In genomic region chr2:76418142-76418518, GRCm38 (mm10) we compare ENCODE assay signal across 31 mouse cellular contexts. TPM values are rescaled to one million over a fixed set of nuclear protein-coding genes. Genes with fewer than 3 reads are reported as not detected.
DNase-seq lines count a peak whose midpoint lies in the region; ATAC-seq and TF ChIP-seq lines count a peak whose summit lies in the region.
"Had no signal": no experiment of that assay in that cellular context is flagged by ENCODE, and none has a peak within 500 bp of the region (broad histone marks: within the 10 kb centered on the region; RNA-seq: fewer than 3 reads in every experiment).

No protein-coding gene starts in this region.

- no peak overlapping the region for H3K9ac ChIP-seq in intestine, embryonic 15.5 days
- no peak overlapping the region for H3K9ac ChIP-seq in intestine, postnatal 0 days (ENCODE audit: low read depth, low read length)
- H3K9ac ChIP-seq: embryonic facial prominence, embryonic 13.5 days; embryonic facial prominence, embryonic 15.5 days; forebrain, embryonic 12.5 days had no signal

- no peak overlapping the region for H3K4me2 ChIP-seq in intestine, embryonic 15.5 days (replicated peaks)
- H3K4me2 ChIP-seq in intestine, postnatal 0 days (replicated peaks; ENCODE audit: low read depth) = no peak overlapping the region
- H3K4me2 ChIP-seq: embryonic facial prominence, embryonic 13.5 days; embryonic facial prominence, embryonic 15.5 days; forebrain, embryonic 12.5 days had no signal

- 78% methylated on average over 3 of the region's 3 CpGs for WGBS in intestine, embryonic 15.5 days
- 48% methylated on average over 3 of the region's 3 CpGs for WGBS in intestine, postnatal 0 days
- WGBS in cerebellum, adult 2 months = 90% methylated on average over 3 of the region's 3 CpGs

- H3K36me3 ChIP-seq in intestine, embryonic 15.5 days = no peaks in the 10 kb centered on the region
- H3K36me3 ChIP-seq in intestine, postnatal 0 days (ENCODE audit: control insufficient read depth, insufficient read depth) = no peaks in the 10 kb centered on the region
- H3K36me3 ChIP-seq: embryonic facial prominence, embryonic 13.5 days; embryonic facial prominence, embryonic 15.5 days; forebrain, embryonic 10.5 days; forebrain, embryonic 12.5 days; G1E had no signal

- no peak overlapping the region for H3K4me3 ChIP-seq in intestine, embryonic 15.5 days (replicated peaks)
- no peak overlapping the region for H3K4me3 ChIP-seq in intestine, postnatal 0 days (ENCODE audit: low read depth, low read length)
- no peak overlapping the region for H3K4me3 ChIP-seq in cerebellum, adult 2 months (replicated peaks; ENCODE audit: insufficient read depth, low read depth, low read length)
- H3K4me3 ChIP-seq: embryonic facial prominence, embryonic 13.5 days; embryonic facial prominence, embryonic 15.5 days; erythroblast, embryonic 14.5 days; forebrain, embryonic 10.5 days; forebrain, embryonic 12.5 days had no signal

- no peak overlapping the region for H3K27ac ChIP-seq in intestine, embryonic 15.5 days
- peak overlapping the region; percentile 68 for H3K27ac ChIP-seq in intestine, postnatal 0 days (ENCODE audit: low read depth, low read length)
- no peak overlapping the region for H3K27ac ChIP-seq in cerebellum, adult 2 months (ENCODE audit: insufficient read depth, low read length)
- H3K27ac ChIP-seq: embryonic facial prominence, embryonic 13.5 days; embryonic facial prominence, embryonic 15.5 days; forebrain, embryonic 10.5 days; forebrain, embryonic 12.5 days had no signal

- TF ChIP-seq CTCF in intestine, postnatal 0 days (IDR thresholded peaks at IDR 0.05; ENCODE audit: low read depth) = no peak
- no peak for TF ChIP-seq CTCF in cerebellum, adult 2 months (IDR thresholded peaks at IDR 0.05; ENCODE audit: borderline replicate concordance, insufficient read depth, low read depth, low read length)

- no peaks in the 10 kb centered on the region for H3K9me3 ChIP-seq in intestine, embryonic 15.5 days
- no peaks in the 10 kb centered on the region for H3K9me3 ChIP-seq in intestine, postnatal 0 days (ENCODE audit: control insufficient read depth)
- H3K9me3 ChIP-seq: embryonic facial prominence, embryonic 13.5 days; embryonic facial prominence, embryonic 15.5 days; forebrain, embryonic 10.5 days; forebrain, embryonic 12.5 days; G1E had no signal

- peak; percentile 67 for ATAC-seq in intestine, embryonic 15.5 days
- ATAC-seq in intestine, postnatal 0 days = peak; percentile 61
- ATAC-seq: activated CD4-positive, CD25-positive, alpha-beta regulatory T cell, adult 4 months; CD4-positive, CD25-positive, alpha-beta regulatory T cell, adult 4 months; forebrain, embryonic 14.5 days; forebrain, embryonic 16.5 days; Patski had no signal

- H3K4me1 ChIP-seq in intestine, embryonic 15.5 days (replicated peaks) = no peaks in the 10 kb centered on the region
- H3K4me1 ChIP-seq in intestine, postnatal 0 days (replicated peaks; ENCODE audit: control insufficient read depth, insufficient read depth, low read length) = 0 out of 2 replicates have a peak, but pooled peaks cover 4% of the 10 kb centered on the region
- no peaks in the 10 kb centered on the region; the same call in 1 of the 2 replicates for H3K4me1 ChIP-seq in cerebellum, adult 2 months (ENCODE audit: control insufficient read depth, insufficient read depth, low read length)
- H3K4me1 ChIP-seq: embryonic facial prominence, embryonic 13.5 days; forebrain, embryonic 12.5 days had no signal

- DNase-seq in heart, adult 11 months = peak; percentile 34
- no peak for DNase-seq in heart, adult 18-20 months
- no peak for DNase-seq in cerebellum, adult 2 months
- no peak for DNase-seq in left cerebral cortex, adult 18-20 months (ENCODE audit: low spot score in 2 of 2)
- DNase-seq: adrenal gland, adult 8-10 months; adrenal gland, postnatal 14 days; adrenal gland, postnatal 36 days; B cell, adult 2 months; cerebellum, adult 11-12 months; cerebellum, adult 8-10 months; cerebellum, adult 9-11 months; cerebellum, postnatal 14 days; cerebellum, postnatal 36 days; embryo, embryonic 11 days had no signal

- TF ChIP-seq POLR2A in cerebellum, adult 2 months (IDR thresholded peaks at IDR 0.05; ENCODE audit: borderline replicate concordance, insufficient read depth, low read length) = no peak

- no peaks in the 10 kb centered on the region for H3K27me3 ChIP-seq in intestine, embryonic 15.5 days (replicated peaks)
- H3K27me3 ChIP-seq in intestine, postnatal 0 days (replicated peaks; ENCODE audit: control insufficient read depth, insufficient read depth, low read length) = no peaks in the 10 kb centered on the region
- no peaks in the 10 kb centered on the region for H3K27me3 ChIP-seq in cerebellum, adult 2 months (ENCODE audit: control insufficient read depth, insufficient read depth, low read length)
- H3K27me3 ChIP-seq: CH12.LX; embryonic facial prominence, embryonic 13.5 days; embryonic facial prominence, embryonic 15.5 days; Patski had no signal

RNA-seq across cellular contexts. Expression of gene Osbpl6, which starts 11.8 kb away (rescaled TPM):
- 10 to 100 TPM; 15.5 to 16.8 TPM for total RNA-seq in heart, adult 18-20 months (2021)
- polyA plus RNA-seq in intestine, embryonic 15.5 days (2015; fragmentation: Nextera tagmentation; extraction: Ambion mirVana) = 8.3 and 11.2 TPM in 2 replicates
- polyA plus RNA-seq in intestine, postnatal 0 days (2015; fragmentation: Nextera tagmentation; extraction: Ambion mirVana) = 30.8 and 34.1 TPM in 2 replicates
- polyA plus RNA-seq in cerebellum, adult 2 months (2012; rRNA removed) = 40.8 and 42.1 TPM in 2 replicates
- 10 to 100 TPM; 51.2 to 53.5 TPM for total RNA-seq in left cerebral cortex, adult 18-20 months (2021)
- total RNA-seq: common myeloid progenitor, adult 5-6 weeks had no signal
- polyA plus RNA-seq: activated CD4-positive, CD25-positive, alpha-beta regulatory T cell, adult 4 months; erythroblast, embryonic 14.5 days; G1E had no signal

RNA-seq across cellular contexts. Expression of gene Rbm45, which starts 48.3 kb away (rescaled TPM):
- 10 to 100 TPM; 18.2 to 20.3 TPM for total RNA-seq in heart, adult 18-20 months (2021)
- 15.3 and 18.8 TPM in 2 replicates for polyA plus RNA-seq in intestine, embryonic 15.5 days (2015; fragmentation: Nextera tagmentation; extraction: Ambion mirVana)
- polyA plus RNA-seq in intestine, postnatal 0 days (2015; fragmentation: Nextera tagmentation; extraction: Ambion mirVana) = 10.7 and 12.1 TPM in 2 replicates
- polyA plus RNA-seq in cerebellum, adult 2 months (2012; rRNA removed) = 23.1 and 26.0 TPM in 2 replicates
- total RNA-seq in left cerebral cortex, adult 18-20 months (2021) = 10 to 100 TPM; 37.8 to 40.0 TPM

RNA-seq across cellular contexts. Expression of gene Cyct, which starts 57.9 kb away (rescaled TPM):
- total RNA-seq in heart, adult 18-20 months (2021) = 1 to 10 TPM in 1 of 2 experiments, not detected in 1; 1.7 TPM
- polyA plus RNA-seq in intestine, embryonic 15.5 days (2015; fragmentation: Nextera tagmentation; extraction: Ambion mirVana) = not detected in 2 replicates
- not detected in 2 replicates for polyA plus RNA-seq in intestine, postnatal 0 days (2015; fragmentation: Nextera tagmentation; extraction: Ambion mirVana)
- polyA plus RNA-seq in cerebellum, adult 2 months (2012; rRNA removed) = not detected in 2 replicates
- not detected for total RNA-seq in left cerebral cortex, adult 18-20 months (2021)
- total RNA-seq: adrenal gland, adult 18-20 months; adrenal gland, adult 8-10 months; adrenal gland, postnatal 14 days; adrenal gland, postnatal 36 days; CH12.LX; common myeloid progenitor, adult 5-6 weeks; G1E had no signal
- polyA plus RNA-seq: activated CD4-positive, CD25-positive, alpha-beta regulatory T cell, adult 4 months; CD4-positive, CD25-positive, alpha-beta regulatory T cell, adult 4 months; embryonic facial prominence, embryonic 11.5 days; embryonic facial prominence, embryonic 13.5 days; embryonic facial prominence, embryonic 15.5 days; erythroblast, embryonic 14.5 days; forebrain, embryonic 10.5 days; forebrain, embryonic 12.5 days; forebrain, embryonic 14.5 days; forebrain, embryonic 16.5 days; G1E; Patski had no signal
